Mouse (Mus musculus) kidney, adult 2 months (tissue): ENCODE measurements around the gene Fbxl17.

Experiments
- CTCF ChIP-seq: fragments of 200-500 bp; conservative IDR thresholded peaks from 2 replicates; pipeline ENCODE4 v1.5.1; 2011; ENCODE audit warnings: low read depth, mild to moderate bottlenecking, control low read depth, low read length, moderate library complexity, mixed read lengths; ENCODE audit not compliant: insufficient read depth, insufficient read length
- POLR2A ChIP-seq: fragments of 200-500 bp; IDR thresholded peaks from one replicate; pipeline ENCODE4 v1.6.1; 2011; ENCODE audit warnings: low read depth, low read length, control low read depth

DNA sequence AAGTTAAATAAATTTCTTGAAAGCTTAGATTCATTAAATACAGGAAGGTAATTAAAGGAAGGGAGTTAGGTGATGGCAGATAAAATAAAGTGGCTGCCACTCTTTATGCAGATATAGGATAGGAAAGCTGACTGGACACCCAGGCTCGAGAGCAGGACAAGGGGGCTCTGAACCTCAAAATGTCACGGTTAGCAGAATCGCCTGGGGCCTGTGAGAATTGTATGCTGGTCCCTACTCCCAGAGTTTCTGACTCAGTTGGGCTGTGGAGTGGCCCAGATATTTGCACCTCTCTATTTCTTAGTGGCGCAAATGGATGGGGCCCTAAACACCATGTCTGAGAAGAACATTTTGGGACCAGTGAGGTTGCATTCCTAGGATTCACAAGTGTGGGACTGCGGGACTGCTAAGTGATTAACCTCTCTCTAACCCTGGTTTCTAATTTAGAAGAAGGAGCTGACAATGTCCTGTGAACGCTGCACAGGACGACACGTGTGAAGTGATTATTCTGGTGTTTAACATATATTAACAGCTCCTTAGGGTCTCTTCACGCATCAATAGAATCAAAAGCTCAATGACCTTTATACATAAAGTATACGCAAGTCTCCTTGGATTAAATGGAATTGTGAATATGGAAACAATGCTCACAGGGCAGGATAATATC lies 314.8 kb downstream of the Fbxl17 start:
- TF ChIP-seq CTCF (no peak), POLR2A (no peak)
